1 mouse cellular context compared by ENCODE assay signal in genomic region chr17:47695337-47695710, GRCm38 (mm10).
TF ChIP-seq lines count a peak whose summit lies in the region.

No protein-coding gene starts in this region.

TF ChIP-seq in MEL, 35 proteins besides CTCF, POLR2A, EP300 and RAD21 (continued from another document):
- no peak for TF ChIP-seq CHD2 (IDR thresholded peaks at IDR 0.05; ENCODE audit: low read length)
- TF ChIP-seq TAL1 (IDR thresholded peaks at IDR 0.05; ENCODE audit: low read length): no peak
